Mouse (Mus musculus): ENCODE results near the gene Incenp. TPM values are rescaled to one million over a fixed set of nuclear protein-coding genes. Genes with fewer than 3 reads are reported as not detected.
"Not testable (repeated sequence)": the region's sequence is repeated elsewhere in the genome, so short reads cannot be mapped to it uniquely, and the experiment has no call there.

Incenp gene
- polyA plus RNA-seq, 1 experiment from 2014 or later = 169 TPM

DNA sequence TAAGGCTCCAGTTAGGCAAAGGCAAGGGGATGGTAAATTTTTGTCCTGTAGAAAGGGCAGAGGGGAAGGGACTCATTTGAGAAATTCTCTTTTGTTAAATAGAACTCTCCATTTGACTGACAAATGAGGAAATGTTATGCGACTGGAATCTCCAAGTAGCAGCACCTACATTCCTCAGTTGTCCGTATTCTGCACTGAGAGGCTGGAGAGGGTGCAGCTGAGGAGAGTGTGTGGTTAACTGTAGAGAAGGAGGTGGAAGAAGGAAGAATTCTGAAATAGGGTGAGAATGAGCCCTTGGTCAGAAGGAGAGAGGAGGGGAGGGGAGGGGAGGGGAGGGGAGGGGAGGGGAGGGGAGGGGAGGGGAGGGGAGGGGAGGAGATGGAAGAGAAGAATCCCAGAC is 34.6 kb upstream of the Incenp start:
- Histone ChIP-seq H3K27ac (replicated peaks) (no peak overlapping the region), H3K36me3 (replicated peaks) (no peaks in the 10 kb centered on the region), H3K4me1 (peaks cover 16% of the 10 kb centered on the region), H3K27me3 (replicated peaks; ENCODE audit: low read depth, poor library complexity, severe bottlenecking) (no peaks in the 10 kb centered on the region), H3K4me3 (no peak overlapping the region), H3K9me3 (no peaks in the 10 kb centered on the region)
- DNase-seq (ENCODE audit: low spot score) = no peak
- 70% methylated on average over 2 of the region's 2 CpGs for WGBS

DNA sequence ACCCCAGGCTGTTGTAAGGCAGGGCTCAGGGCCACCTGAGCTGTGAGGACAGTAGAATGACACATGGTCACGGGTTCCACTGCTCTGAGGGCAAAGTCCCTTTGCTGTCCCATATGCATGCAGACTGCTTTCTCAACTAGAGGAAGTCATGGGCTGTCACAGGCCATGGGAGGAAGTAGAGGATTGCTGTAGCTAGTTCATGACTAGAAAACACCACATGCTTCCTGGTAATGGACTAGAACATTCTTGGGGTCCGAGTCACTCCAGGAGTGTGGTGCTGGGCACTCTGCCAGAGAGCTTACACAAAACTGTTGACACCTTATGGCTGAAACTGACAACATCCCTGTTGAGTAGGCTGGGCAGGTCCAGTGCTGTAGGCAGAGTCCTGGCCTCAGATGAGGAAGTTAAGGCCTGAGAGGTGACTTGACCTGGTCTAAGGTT is 31.8 kb upstream of the Incenp start:
- not testable (repeated sequence) for DNase-seq (ENCODE audit: low spot score); H3K36me3 ChIP-seq (replicated peaks); H3K27ac ChIP-seq (replicated peaks); H3K4me3 ChIP-seq; H3K4me1 ChIP-seq; H3K27me3 ChIP-seq (replicated peaks; ENCODE audit: low read depth, poor library complexity, severe bottlenecking); H3K9me3 ChIP-seq
- WGBS = 83% methylated on average over 2 of the region's 2 CpGs

DNA sequence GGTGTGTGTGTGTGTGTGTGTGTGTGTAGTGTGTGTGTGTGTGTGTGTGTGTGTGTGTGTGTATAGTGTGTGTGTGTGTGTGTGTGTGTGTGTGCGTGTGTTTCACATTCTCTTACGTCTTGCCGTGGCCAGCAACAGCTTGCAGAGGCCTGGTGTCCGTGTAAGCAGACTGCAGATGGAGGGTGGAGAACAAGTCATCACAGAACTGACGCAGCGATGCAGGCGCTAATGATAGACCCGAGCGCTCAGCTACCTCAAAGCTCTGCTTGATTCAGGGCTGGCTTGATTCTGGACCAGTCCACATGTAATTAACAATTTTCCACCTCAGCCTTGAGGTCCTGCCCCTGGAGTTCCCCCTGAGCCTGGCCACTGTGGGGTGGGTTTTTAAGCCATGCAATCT is 28.7 kb upstream of the Incenp start:
- peaks cover 19% of the 10 kb centered on the region for H3K4me1 ChIP-seq
- no peak overlapping the region for H3K27ac ChIP-seq (replicated peaks)
- no peaks in the 10 kb centered on the region for H3K36me3 ChIP-seq (replicated peaks)
- H3K27me3 ChIP-seq (replicated peaks; ENCODE audit: low read depth, poor library complexity, severe bottlenecking) = no peaks in the 10 kb centered on the region; the same call in 1 of the 2 replicates
- H3K9me3 ChIP-seq = no peaks in the 10 kb centered on the region
- 85% methylated on average over 9 of the region's 9 CpGs for WGBS
- no peak for DNase-seq (ENCODE audit: low spot score)
- H3K4me3 ChIP-seq = no peak overlapping the region

DNA sequence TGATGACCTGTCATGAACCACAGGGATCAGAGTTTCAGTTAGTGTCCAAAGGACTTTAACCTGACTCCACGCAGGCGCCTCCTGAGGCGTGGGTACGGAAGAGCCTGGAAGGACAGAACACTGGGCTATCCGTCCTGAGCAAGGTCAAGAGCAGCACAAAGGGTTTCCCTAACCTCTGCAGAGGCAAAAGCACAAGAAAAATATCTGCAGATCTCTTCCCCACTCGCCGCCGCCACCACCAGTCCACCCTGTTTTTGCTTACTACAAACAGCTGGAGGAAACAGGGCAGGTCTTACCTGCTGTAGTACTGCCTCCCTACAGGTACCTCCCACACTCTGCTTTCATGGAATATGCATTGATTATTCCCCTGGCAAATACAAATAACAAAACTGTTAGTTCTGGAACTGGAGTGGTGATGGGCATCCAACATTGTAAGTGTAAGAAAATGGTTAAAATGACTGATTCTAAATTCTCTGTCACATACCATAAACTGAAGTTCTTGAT is 25.5 kb upstream of the Incenp start:
- WGBS = 78% methylated on average over 8 of the region's 8 CpGs
- H3K27me3 ChIP-seq (replicated peaks; ENCODE audit: low read depth, poor library complexity, severe bottlenecking) = no peaks in the 10 kb centered on the region; the same call in 1 of the 2 replicates
- H3K4me1 ChIP-seq = peaks cover 46% of the 10 kb centered on the region
- DNase-seq (ENCODE audit: low spot score) = no peak
- no peaks in the 10 kb centered on the region for H3K36me3 ChIP-seq (replicated peaks)
- H3K9me3 ChIP-seq = no peaks in the 10 kb centered on the region
- H3K4me3 ChIP-seq = no peak overlapping the region
- no peak overlapping the region for H3K27ac ChIP-seq (replicated peaks)

DNA sequence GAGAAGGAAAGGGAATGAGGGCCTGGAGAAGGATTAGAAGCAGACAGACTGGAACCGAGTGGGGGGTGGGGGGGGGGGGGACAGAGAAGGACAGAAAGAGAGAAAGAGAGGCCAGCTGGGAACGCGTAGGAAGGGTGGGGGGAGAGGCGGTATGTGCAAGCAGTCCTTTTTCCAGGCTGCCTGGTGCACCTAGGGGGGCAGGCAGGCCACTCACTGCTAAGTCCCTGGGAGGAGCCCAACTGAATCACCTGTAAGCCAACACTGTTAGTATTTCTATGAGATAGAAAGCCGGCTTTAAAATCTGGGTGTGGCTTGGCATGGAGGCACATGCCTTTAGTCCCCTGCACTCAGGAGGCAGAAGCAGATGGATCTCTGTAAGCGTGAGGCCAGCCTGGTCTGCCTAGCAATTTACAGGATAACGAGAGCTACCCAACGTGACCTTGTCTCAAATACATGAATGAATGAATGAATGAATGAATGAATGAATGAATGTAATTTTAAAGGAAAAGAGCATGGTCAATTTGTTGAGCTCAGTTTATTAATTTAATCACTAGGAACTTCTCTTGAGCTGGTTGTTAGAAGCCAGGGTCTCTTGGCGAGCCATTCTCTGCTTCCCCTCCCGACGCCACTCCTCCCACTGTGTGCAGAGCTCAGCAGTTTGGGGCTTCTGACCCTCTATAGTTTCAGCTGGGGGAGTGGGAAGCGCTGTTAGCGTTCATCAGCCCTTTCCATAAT is 24.9 kb upstream of the Incenp start:
- no peaks in the 10 kb centered on the region for H3K36me3 ChIP-seq (replicated peaks)
- no peaks in the 10 kb centered on the region; the same call in 1 of the 2 replicates for H3K27me3 ChIP-seq (replicated peaks; ENCODE audit: low read depth, poor library complexity, severe bottlenecking)
- H3K9me3 ChIP-seq = no peaks in the 10 kb centered on the region
- H3K4me3 ChIP-seq = no peak overlapping the region
- DNase-seq (ENCODE audit: low spot score) = no peak
- peaks cover 46% of the 10 kb centered on the region for H3K4me1 ChIP-seq
- peak overlapping the region; percentile 54 for H3K27ac ChIP-seq (replicated peaks)
- 50% methylated on average over 13 of the region's 13 CpGs for WGBS

DNA sequence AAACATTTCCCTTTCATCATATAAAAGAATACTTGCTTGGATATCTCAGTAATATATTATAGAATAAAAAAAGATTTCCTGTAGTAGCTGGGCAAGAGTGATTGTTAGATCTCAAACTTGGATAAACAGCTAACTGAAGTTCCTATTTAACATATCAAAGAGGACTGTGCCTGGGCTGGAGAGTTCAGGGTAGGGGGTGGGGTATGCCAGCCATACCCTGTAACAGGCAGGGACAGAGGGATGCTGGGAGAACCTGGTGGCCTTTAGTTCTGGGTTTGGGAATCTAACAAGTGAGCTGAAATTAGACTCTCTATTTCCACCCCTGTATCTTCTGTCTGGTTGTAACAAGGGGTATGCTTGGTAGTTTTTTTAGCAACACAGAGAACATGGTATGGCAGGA is 23.7 kb upstream of the Incenp start:
- Histone ChIP-seq H3K36me3 (replicated peaks) (no peaks in the 10 kb centered on the region), H3K27me3 (replicated peaks; ENCODE audit: low read depth, poor library complexity, severe bottlenecking) (no peaks in the 10 kb centered on the region; the same call in 1 of the 2 replicates), H3K4me3 (no peak overlapping the region), H3K9me3 (no peaks in the 10 kb centered on the region), H3K27ac (replicated peaks) (no peak overlapping the region), H3K4me1 (peaks cover 46% of the 10 kb centered on the region)
- DNase-seq (ENCODE audit: low spot score) = peak; percentile 37

DNA sequence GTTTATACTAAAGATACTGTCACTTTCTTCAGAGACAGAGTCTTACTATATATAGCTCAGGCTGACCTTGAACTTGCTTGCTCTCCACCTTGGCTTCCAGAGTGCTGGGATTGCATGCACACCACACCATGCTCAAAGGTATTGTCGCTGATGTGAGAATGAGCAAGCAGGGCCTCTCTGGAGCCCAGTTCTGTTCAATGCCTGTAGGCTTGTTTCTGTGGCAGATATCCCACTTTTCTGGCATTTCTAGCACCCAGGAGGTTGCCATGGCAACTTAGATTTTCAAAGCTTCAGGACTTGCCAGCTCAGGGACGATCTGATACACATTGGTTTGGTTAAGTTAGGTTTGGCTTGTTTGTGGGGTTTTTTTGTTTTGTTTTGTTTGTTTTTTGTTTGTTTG is 22.9 kb upstream of the Incenp start:
- H3K9me3 ChIP-seq = no peaks in the 10 kb centered on the region
- H3K27ac ChIP-seq (replicated peaks) = no peak overlapping the region
- peaks cover 46% of the 10 kb centered on the region for H3K4me1 ChIP-seq
- WGBS = 36% methylated on average over 2 of the region's 2 CpGs
- no peaks in the 10 kb centered on the region; the same call in 1 of the 2 replicates for H3K27me3 ChIP-seq (replicated peaks; ENCODE audit: low read depth, poor library complexity, severe bottlenecking)
- DNase-seq (ENCODE audit: low spot score) = no peak
- no peaks in the 10 kb centered on the region for H3K36me3 ChIP-seq (replicated peaks)
- H3K4me3 ChIP-seq = no peak overlapping the region

DNA sequence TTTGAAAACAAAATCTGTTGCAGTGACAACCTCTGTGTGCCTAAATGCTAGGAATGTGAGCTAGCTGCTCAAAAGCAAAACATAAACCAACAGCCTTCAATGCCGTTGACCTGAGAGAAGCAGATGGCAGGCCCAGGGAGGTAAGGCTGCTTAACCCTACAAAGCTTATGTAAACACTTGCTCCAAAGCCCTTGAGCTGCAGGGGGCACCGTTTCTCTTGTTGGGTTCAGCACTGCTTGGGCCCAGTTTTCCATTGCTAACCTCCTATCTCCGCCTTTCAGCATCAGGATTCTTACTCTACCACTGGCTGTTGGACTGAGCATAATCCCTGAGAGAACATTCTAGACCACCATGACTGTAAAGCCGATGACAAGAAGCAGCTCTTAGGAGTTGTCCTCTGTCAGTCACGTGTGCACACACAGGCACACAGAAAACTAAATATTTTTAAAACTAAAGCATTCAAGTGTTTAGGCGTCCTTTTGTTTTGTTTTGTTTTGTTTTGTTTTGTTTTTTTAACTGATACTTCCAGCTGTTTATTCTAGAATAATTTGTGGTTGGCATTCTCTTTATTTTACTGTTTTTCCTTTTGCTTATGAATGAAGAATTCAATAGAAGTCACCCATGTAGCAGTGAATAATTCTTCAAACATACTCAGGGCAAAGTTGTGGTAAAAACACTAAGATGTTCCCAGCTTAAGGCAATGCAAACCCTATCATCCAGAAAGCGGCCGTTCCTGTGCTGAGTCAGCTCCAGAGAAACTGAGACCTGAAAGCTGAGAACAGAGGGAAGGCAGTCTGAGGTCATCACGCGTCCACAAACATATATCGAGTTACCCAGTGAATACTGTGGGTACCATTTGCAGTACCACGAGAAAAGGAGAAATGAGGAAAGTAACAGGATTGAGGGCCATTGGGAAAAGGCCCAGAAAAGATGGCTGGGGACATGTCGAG is 21.8 kb upstream of the Incenp start:
- WGBS = 41% methylated on average over 13 of the region's 13 CpGs
- H3K4me3 ChIP-seq = no peak overlapping the region
- peaks cover 46% of the 10 kb centered on the region for H3K4me1 ChIP-seq
- H3K27me3 ChIP-seq (replicated peaks; ENCODE audit: low read depth, poor library complexity, severe bottlenecking) = no peaks in the 10 kb centered on the region
- H3K36me3 ChIP-seq (replicated peaks) = no peaks in the 10 kb centered on the region
- H3K27ac ChIP-seq (replicated peaks) = 0 out of 2 replicates have a peak overlapping the region, but pooled peaks have one; percentile 14
- peak; percentile 47 for DNase-seq (ENCODE audit: low spot score)
- no peaks in the 10 kb centered on the region for H3K9me3 ChIP-seq

DNA sequence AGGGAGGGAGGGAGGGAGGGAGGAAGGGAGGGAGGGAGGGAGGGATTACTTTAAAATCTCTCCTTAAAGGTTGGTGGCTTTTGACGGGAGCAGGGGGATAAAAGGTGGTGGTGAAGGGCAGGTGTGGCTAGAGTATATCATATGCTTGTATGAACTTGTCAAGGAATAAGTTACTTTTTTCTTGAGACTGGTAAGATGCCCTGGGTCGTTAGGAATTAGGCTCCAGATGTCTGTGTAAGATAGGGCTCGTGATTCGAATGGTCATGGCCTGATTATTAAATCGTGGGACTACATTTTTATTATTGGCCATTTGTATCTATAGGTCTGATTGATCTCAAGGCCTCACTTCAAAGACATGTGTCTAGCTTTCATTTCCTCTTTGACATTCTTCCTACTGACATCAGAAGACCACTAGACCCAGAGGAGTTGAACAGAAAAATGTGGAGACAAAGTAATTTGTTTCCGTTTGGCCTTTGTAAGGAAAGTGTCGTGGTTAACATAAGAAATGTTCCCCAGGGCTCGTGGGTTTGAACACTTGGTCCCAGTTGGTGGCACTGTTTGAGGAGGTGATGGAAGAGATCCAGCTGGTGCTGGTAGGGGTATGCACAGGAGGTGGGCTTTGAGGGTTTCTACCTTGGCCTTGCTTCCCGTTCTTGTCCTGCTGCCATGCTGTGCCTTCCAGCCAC is 19.0 kb upstream of the Incenp start:
- 64% methylated on average over 9 of the region's 9 CpGs for WGBS
- Histone ChIP-seq H3K4me1 (peaks cover 29% of the 10 kb centered on the region), H3K27me3 (replicated peaks; ENCODE audit: low read depth, poor library complexity, severe bottlenecking) (no peaks in the 10 kb centered on the region), H3K36me3 (replicated peaks) (no peaks in the 10 kb centered on the region), H3K9me3 (no peaks in the 10 kb centered on the region), H3K4me3 (no peak overlapping the region), H3K27ac (replicated peaks) (no peak overlapping the region)
- no peak for DNase-seq (ENCODE audit: low spot score)

DNA sequence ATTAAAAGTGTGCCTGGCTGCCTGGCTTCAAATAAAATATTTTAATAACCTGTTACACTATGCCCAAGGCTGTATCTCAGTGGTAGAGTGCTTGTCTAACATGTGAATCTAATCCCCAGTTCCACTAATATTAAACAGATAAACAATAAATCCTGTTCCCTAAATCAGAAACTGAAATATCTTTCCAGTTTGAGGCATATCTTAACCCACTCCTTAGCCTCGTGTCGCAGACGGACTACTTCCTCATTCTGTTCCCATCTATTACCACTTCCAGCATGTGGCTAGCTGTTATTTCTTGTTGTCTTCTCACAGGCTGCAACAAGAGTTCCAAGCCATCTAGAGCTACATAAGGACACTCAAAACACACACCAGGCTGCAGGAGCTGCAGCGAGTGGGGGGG is 18.4 kb upstream of the Incenp start:
- 66% methylated on average over 4 of the region's 4 CpGs for WGBS
- H3K36me3 ChIP-seq (replicated peaks) = no peaks in the 10 kb centered on the region
- H3K27ac ChIP-seq (replicated peaks) = no peak overlapping the region
- no peaks in the 10 kb centered on the region for H3K27me3 ChIP-seq (replicated peaks; ENCODE audit: low read depth, poor library complexity, severe bottlenecking)
- H3K4me3 ChIP-seq = no peak overlapping the region
- no peak for DNase-seq (ENCODE audit: low spot score)
- H3K9me3 ChIP-seq = no peaks in the 10 kb centered on the region
- peaks cover 23% of the 10 kb centered on the region for H3K4me1 ChIP-seq

DNA sequence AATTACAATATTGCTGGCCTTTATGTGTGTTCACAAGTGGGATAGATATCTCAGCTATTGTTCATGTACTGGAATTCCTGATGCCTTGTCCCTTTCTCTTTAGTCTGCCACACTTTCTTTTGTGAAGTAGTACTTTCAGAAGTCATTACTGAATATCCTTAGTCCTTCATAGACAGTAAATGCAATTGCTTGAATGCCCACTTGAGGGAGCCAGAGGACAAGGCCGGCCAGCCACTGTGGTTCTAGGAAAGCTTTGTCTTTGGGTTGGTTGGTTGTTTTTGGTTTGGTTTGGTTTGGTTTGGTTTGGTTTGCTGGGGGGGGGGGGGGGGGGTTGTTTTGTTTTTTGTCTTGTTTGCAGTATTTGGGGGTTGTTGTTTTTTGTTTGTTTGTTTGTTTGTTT is 16.6 kb upstream of the Incenp start:
- WGBS = 2% methylated on average over 1 of the region's 1 CpGs
- peak; percentile 80 for DNase-seq (ENCODE audit: low spot score)
- H3K36me3 ChIP-seq (replicated peaks) = no peaks in the 10 kb centered on the region
- no peak overlapping the region for H3K4me3 ChIP-seq
- H3K27me3 ChIP-seq (replicated peaks; ENCODE audit: low read depth, poor library complexity, severe bottlenecking) = no peaks in the 10 kb centered on the region
- peaks cover 5% of the 10 kb centered on the region for H3K4me1 ChIP-seq
- H3K27ac ChIP-seq (replicated peaks) = no peak overlapping the region
- no peaks in the 10 kb centered on the region for H3K9me3 ChIP-seq

DNA sequence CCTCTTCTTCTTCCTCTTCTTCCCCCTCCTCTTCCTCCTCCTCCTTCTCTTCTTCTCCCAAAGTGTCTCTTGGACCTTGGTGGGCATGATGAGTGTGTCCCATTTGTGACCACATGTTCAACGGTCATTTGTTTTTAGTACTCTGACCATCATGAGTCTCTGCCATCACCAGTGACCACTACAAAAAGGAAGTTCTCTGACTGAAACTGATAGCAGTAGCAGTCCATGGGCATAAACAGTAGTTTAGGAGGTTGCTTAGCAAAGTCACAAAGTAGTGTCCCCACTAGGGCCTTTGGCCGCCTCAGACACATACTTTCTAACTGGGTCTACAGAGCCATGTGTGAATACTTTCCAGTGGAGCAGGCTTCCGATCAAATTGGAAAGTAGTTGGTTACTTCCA is 15.0 kb upstream of the Incenp start:
- 82% methylated on average over 3 of the region's 3 CpGs for WGBS
- H3K36me3 ChIP-seq (replicated peaks) = no peaks in the 10 kb centered on the region
- H3K27ac ChIP-seq (replicated peaks) = no peak overlapping the region
- DNase-seq (ENCODE audit: low spot score) = no peak
- H3K27me3 ChIP-seq (replicated peaks; ENCODE audit: low read depth, poor library complexity, severe bottlenecking) = no peaks in the 10 kb centered on the region
- no peaks in the 10 kb centered on the region for H3K4me1 ChIP-seq
- H3K9me3 ChIP-seq = no peaks in the 10 kb centered on the region
- H3K4me3 ChIP-seq = no peak overlapping the region

All from embryonic facial prominence, embryonic 10.5 days (tissue).